Mouse (Mus musculus) R1 (cell line): ENCODE measurements around the gene Tuba3b.

Experiments
- DNase-seq: peaks from one replicate; pipeline ENCODE4 v3.0.0-alpha.2; 2018; ENCODE audit warnings: low read depth, low spot score

Gene Tuba3b

DNA sequence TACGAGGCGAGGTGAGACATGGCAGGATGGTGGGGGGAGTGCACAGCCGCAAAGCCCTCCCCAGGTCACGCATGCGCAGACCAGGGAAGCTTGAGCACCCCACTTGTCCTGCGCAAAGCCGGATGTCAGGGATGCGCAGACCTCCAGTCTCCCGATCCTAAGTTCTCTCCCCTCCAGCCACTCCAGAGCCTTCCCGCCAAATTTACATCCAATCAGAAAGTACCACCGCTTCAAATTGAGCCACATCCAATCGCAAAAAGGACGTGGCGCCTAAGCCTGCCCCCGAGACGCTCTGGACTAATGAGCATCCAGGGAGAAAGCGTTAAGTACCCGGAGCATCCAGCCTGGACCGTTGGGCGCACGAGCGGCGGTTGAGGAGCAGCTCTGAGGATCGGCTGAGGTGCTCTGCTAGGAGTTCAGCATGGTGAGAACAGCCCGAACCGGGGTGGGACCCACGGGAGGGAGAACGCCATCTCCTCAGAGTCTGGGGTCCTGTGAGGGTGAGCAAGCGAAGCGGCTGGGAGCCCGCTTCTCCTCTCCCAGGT, at the start of gene Tuba3b:
Tuba3b (plus strand) TSS at position 92 of the 545 bp plus-strand sequence.
- peak; percentile 57 for DNase-seq

DNA sequence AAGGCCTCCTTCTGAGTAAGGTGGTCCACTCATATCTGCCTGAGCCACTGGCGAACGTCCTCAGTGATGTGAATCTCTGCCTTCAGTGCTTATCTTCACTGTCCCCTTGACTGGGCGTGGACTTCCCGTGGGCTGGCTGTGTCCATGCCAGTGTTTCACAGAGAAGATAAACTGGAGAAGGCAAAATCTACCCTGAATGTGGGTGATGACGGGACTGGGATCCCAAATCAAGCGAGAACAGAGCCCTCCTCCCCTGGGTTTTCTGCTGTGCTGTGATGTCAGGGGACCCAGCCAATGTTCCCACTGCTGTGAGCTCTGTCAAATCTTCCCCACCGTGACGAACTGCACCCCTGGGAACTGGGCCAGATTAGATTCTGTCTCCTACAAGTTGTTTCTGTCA, 48.3 kb upstream of the Tuba3b start:
- DNase-seq: no peak

DNA sequence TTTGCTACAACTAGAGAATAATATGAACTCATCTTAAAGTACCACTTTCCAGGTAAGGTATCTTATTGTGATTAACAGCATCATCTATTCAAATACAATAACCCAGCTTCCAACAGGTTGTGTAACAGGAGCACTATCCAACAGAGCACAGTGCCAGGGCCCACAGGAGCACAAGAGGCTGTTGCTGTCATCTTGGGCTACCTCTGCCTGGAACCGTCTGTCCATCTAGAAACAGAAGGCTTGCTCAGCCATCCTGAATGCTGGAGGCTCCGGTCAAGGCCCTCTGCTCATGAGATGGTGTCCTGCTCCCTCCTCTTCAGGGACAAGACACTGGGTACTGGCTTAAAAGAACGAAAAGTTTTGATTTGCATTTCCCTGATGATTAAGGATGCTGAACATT, 47.7 kb upstream of the Tuba3b start:
- DNase-seq: no peak

DNA sequence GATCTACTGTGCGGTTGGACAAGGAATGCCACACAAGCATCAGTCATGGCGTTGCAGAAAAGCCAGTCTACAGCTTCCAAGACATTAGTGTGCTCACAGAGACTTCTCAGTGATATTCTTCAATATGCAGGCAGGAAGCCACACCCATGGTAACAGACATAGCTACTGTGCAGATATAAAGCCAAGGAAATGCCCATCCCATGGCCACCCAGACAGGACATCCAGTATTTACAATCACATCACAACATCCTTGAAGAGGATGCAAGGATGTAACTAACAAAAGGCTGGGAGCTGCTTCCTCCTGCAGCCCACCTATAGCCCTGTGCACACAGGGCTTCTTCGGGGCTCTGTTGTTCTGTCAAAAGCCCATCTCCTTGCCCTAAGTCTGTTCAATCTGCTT, 46.9 kb upstream of the Tuba3b start:
- no peak for DNase-seq

DNA sequence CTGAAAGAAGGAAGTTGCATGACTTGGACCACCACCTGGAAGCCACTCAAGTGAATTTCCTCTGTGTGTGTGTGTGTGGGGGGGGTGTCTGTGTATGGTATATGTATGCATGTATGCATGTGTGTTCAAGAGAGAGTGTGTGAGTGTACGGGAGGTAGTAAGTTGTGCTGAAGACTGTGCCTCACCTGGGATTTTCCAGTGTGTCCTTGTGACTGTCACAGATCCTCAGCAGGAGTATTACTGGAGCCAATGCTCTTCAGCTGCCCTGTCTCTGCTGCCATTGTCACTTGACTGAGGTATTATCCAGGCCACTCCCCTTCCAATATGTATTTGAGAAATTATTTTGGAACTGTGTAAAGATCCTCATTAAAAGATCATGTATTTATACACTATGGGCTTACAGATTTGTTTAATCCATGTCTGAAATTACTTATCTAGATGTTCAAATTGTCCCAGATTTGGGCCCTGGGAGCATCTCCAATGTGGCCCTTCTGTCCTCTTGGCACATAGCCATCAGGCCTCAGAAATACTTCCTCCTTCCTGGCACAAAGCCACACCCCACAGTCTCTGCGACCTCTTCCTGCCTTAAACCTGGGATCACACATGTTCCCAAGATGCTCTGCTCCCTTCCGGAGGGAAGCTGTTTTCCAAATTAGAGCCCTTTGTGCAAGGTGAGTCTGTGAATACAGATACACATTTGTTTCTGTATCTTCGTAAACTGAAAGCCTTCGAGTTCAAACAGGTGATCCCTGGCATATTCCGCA, 42.1 kb upstream of the Tuba3b start:
- DNase-seq: no peak

DNA sequence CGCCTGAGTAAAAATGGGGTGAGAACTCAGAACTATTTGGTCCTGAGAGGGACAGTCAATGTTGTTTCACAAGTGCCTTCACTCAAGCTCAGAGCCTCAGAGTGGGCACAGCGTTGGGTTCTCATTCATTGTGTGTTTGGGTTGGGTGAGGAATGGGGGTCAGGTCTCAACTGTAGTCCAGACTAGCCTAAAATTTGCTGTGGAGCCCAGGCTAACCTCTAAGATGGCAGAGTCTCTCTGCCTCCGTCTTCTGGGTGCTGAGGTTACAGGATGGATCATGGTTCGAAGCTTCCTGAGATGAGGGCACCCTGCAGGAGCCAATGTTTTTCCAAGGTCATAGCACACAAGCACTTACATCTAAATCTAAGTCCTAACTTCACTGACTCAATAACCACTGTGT, 38.8 kb upstream of the Tuba3b start:
- no peak for DNase-seq

DNA sequence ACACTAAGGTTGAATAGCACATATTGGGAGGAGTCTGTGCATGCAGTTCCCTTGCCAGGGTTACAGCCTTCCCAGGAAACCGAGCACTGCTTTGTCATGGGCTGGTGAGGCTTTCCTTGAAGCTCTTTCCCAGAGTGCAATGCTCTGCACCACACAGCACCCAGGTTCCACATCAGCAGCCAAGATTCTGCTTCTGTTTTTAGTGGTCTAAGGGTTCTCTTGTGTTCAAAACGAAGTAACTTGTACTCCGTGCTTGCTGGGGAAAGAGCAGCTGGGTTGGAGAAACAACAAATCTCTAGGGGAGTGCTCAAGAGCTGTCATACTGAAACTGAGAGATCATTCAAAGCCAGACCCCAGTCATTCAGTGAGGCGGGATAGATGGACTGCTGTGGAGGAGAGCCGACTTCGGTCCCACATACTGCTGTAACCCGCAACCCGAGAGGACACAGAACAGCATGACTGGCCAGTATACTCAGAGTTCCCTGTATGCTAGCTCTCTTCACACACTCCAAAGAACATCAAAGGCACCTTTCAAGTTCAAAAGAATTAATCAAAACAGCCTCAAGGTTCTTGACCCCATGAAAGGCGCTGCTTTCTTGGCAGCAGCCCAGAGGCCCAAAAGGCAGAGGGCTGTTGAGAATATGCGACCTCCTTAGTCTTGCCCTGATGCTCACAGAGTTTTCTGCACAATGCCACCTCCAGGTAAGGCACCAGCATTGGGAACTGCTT, 36.9 kb upstream of the Tuba3b start:
- no peak for DNase-seq

DNA sequence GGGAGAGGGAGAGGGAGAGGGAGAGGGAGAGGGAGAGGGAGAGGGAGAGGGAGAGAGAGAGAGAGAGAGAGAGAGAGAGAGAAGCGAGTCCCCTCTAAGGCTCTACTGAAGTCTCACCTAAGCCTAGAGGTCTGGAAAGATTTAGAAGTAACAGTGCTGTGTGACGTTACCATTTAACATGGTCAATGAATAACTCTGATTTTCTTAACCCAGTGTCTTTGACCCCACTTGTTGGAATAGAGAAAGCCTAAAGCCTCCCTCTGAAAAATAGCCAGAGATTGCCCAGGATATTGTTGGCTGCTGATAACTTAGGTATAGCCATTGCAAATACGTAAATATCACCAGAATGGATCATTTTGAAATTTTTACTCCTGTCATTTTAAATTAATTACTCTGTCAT, 35.8 kb upstream of the Tuba3b start:
- DNase-seq: no peak

DNA sequence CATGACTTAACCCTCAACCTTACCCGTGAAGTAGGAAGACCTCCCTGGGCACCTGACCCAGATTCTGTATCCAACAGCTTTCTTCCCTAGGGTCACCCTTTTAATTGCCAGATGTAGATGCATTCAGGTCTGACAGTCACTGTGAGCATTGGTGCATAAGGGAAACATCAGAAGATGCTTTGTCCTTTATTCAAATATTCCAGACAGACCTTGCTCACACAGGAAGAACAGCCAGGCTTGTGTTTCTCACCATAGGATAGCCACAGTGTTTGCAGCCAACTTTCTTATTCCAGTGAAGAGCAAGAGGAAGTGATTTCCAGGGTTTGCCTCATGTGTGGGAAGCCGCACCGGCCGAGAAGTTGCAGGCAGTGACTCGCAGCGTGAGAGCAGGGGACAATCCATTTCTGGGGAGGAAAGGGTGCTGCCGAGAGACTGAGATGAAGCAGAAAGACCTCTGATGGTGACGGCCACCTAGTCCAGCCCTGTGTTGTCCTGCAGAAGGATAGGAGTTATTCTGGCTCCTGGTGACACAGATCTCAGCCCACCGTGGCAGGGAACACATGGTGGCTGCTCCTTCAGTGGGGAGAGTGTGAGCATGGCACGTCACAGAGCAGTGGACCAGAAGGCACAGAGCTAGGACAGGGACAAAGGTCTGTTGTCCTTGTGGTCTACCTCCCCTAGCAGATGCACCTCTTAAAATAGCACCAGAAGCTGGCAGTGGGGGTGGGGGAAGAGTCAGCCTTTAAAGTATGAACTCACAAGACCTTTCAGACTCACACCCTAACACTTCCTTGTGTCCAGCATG, 34.0 kb upstream of the Tuba3b start:
- DNase-seq: no peak

DNA sequence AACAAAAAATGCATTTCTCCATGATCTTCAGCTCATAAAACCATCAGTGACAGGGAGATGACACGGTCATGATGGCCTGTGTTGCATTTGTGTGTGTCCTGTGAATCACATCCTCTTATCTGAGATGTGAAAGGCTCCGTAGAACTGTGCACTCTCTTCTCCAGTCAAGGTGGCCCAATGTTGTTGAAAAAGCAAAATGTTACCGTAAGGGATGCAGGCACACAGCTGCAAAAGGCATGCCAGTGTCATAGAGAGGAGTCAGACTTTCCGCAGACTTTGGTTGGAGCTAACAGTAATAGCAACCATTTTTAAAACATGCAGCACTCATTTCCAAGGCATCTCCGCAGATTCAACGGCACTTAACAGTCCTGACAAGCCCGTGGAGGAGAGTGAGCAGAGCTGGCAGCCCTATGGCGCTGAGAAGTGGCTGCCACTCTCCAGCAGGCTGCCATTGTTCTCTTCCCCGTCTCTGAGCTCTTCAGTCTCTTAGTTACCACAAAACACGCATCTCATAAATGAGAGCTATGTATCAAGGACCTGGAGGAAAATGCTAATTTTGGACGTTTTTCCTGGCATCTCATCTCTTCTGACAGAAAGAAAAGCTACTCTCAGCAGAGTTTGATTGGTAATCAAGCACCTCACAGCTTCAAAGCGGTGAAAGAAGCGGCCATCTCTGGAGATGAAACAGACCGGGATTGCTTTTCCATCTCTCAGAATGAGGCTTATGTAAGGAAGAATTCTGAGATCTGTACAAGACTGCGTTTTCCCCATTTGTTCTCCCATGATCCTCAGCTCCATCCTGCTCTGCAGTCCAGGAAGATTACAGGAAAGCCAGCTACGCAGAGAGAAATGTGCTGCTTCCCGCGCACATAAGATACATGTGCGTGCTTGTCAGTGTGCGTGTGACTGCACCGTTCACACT, 30.2 kb upstream of the Tuba3b start:
- DNase-seq: no peak

DNA sequence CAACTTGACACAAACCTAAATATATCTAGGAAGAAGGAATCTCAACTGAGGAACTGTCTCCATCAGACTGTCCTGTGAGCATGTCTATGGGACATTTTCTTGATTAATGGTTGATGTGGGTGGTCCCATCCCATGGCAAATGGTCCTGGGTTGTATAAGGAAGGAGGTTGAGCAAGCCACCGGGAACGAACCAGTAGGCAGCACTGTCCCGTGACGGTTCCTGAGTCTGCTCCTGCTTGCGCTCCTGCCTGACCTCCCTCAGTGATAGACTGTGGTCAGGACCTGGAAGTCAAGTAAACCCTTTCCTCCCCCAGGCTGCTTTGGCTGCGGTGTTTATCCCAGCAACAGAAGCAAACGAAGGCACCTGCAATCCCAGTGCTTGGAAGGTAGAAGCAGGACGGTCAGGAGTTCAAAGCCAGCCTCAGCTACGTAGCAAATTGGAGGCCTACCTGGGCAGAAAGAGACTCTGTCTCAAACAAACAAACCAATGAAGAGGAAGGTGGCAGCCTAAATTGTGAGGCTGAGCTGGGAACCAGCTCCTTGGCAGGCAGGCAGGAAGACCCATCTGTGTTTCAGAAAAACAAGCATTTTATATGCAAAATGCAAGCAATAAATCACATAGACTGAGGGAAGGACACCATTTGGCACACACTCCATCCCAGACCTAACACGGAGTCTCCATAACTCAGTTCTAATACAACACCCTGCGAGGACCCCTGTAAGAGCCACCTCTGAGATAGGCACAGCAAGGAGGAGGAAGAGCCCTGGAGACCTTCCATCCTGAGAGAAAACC, 24.9 kb upstream of the Tuba3b start:
- DNase-seq: no peak

DNA sequence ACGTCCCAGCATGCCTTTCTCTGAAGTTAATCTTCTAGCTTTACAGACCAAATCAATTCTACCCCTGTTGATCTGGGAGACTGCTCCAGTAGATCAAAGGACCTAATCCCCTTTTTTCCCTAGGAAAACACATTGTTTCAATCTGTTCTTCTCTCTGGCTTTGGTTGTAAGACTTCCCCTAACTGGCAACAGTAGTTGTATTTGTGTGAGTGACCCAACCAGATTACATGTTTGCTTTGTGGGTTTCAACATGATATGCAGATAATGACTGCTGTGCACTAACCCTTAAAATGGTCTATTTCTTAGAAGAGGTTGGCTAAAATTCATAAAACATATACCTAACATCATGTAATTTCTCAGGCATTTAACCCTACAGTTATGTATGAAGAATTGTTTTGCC, 24.0 kb upstream of the Tuba3b start:
- no peak for DNase-seq

DNA sequence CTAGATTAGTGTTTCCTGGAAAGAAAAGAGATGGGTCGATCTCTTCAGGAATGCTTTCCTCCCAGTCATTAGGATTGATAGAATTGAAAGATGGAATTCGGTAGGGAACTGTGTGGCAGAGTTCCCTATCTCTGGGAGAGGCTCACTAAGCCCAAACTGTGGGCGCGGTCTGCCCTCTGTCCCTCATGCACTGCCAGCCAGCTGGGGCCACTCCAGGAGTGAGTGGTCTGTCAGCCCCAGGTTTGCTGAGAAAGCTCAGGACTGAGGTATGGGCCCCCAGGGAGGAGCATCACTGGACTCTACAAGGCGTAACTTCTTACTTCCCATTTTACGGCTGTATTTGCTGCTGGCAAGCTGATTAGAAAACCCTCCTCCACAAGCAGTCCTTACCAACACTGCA, 23.5 kb upstream of the Tuba3b start:
- no peak for DNase-seq

DNA sequence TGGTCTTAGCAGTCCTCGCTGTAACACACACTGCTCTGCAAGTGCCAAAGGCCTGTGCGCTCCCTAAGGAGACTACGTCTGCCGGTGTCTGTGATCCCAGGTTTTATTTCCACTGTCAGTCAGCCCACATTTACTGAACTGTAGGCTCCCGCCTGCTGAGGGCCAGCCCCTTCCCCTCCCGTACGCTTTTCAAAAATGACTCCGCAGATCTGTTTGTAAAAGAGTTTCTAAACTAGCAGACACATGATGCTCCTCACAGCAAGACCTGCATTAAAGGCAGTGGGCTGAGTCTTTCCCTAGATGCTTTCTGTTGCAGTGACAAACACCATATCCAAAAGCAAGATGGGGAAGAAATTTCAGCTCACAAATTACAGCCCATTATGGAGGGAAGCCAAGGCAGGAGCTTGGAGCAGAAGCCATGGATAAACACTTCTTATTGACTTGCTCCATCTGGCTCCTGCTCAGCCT, 23.0 kb upstream of the Tuba3b start:
- DNase-seq: no peak

DNA sequence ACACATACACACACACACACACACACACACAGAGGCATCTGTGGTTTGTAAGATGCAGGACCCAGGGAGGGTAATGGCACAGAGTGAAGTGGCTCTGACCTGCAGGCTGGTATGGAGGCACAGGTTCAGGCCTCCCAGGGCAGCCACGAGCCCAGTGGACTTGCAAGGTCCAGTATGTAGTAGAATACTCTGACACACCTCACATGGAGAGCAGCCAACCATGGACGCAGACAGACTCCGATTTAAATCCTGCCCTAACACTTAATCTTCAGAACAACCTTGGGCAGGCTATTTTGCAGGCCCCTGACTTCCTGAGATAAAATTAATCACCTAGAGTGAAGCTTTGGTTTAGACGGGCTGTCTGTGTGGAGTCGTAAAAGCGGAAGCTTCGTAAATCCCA, 21.6 kb upstream of the Tuba3b start:
- DNase-seq: no peak

DNA sequence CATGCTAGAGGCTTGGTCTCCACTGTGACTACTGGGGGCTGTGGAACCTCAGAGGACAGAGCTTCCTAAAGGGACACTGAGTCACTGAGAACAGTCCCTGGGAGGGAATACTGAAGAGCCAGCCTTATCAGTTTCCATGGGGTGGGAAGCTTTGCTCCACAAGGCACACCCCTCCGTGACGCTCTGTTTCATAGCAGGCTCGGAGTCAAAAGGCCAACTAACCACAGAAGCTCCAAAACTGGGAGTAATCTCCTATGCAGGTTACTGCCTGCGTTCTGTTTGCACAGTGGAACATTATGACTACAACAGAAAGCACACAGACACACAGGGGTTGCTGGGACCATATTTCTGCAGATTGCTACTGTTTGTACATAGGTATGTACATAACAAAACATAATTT, 19.7 kb upstream of the Tuba3b start:
- DNase-seq: no peak

DNA sequence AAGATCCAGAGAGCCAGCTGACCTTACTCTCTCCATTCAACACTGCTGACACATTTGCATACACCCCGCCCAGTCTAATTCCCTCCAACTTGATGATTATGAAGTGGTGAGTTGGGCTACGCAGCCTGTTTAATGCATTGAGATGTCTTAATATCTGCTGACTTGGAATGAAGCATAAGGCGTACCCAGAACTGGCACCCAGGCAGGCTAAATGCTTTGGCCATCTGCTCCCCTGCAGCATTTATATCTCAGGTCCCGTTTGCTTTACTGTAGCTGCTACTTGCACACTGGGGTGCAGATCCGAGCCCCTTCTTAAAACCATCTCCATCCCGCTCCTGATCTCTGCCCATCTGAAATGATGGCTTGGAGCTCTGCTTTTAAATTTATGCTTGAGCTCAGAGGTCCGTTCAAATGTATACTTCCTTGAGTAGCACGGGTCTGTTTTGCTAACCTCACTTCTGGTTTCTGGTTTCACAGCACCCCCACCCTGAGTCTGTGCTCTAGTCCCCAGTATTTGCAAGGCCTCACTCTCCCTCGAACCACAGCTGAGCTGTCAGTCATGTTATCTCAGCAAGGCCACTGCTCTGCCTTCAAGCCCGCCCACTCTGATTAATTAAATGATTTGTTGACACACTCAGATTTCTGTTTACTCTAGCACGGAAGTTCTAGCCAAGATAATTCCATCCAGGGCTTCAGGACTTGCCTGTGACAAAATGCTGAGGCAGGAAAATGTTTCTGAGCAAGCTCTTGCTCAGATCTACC, 16.6 kb upstream of the Tuba3b start:
- peak; percentile 5 for DNase-seq

DNA sequence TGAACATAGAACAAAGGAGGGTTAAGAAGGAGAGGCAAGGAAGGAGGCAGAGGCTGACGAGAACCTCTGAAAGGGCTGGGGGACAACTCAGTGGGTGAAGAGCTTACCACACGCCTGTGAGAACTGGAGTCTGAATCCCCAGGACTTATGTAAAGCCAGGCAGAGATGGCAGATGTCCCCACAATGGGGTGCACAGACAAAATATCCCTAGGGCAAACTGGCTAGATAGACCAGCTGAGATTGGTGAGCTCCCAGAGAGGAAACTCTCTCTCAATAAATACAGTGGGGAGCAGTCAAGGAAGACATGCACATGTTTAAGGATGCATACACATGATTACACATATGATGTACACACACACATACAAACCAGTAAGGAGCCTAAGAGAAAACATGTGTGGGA, 11.4 kb upstream of the Tuba3b start:
- DNase-seq: no peak

DNA sequence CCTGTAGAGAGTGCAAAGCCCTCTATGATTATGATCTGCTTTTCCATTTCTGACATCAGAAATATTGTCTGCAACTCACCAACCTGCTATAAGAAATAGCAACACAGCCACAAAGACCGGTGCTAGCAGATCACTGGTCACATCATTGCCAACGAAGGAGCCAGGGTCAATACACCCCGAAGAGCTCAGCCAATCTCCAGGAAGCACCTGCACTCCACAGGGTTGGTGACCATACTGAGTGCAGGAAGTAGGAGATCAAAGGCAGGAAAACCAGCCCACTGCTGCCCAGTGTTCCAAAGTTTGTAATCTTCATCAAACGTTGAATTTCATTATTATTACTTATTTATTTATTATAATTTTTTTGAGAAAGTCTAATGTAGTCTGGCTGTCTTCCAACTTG, 10.9 kb upstream of the Tuba3b start:
- no peak for DNase-seq
